Mouse (Mus musculus) lung, adult 2 months (tissue): Measurements from ENCODE around the gene Mmrn2. TPM values are rescaled to one million over a fixed set of nuclear protein-coding genes. Genes with fewer than 3 reads are reported as not detected.

Source experiments
- DNase-seq: peaks from one replicate; pipeline ENCODE4 v3.0.0; 2022
- H3K4me1 ChIP-seq: fragments of 200-500 bp; 2 replicates; pipeline ENCODE4 v1.6.1; 2011; ENCODE audit warnings: low read length; ENCODE audit not compliant: control insufficient read depth, insufficient read depth
- H3K4me3 ChIP-seq: fragments of 200-500 bp; replicated peaks from 2 replicates; pipeline ENCODE3; 2011; ENCODE audit warnings: low read depth, mild to moderate bottlenecking, control low read depth, low read length; ENCODE audit errors: extremely low read depth
- CTCF ChIP-seq: fragments of 200-500 bp; IDR thresholded peaks from 2 replicates; pipeline ENCODE4 v1.5.1; 2011; ENCODE audit warnings: mild to moderate bottlenecking, low read length, control low read depth; ENCODE audit not compliant: insufficient read depth
- POLR2A ChIP-seq: fragments of 200-500 bp; IDR thresholded peaks from 2 replicates; pipeline ENCODE4 v1.6.1; 2011; ENCODE audit warnings: low read depth, mild to moderate bottlenecking, control low read depth, low read length, borderline replicate concordance; ENCODE audit errors: extremely low read depth
- WGBS: fragments of 180-500 bp; shearing (Covaris S2); methylation state at CpG from one replicate; pipeline ENCODE4 v1.1.7; 2018; 5-methylcytosine and 5-hydroxymethylcytosine counted together
- polyA plus RNA-seq: library from polyadenylated mRNA; depleted of rRNA; stranded (reverse); fragments of >200 nt; gene quantifications from 2 replicates; pipeline ENCODE4 v1.2.3, GENCODE M21; 2012

Gene Mmrn2
- polyA plus RNA-seq, 1 experiment, result 22.2 TPM

GRCm38 (mm10) chr14:34370921-34371320, 4.3 kb upstream of the Mmrn2 start:
- Histone ChIP-seq H3K4me1 (peaks cover 3% of the 10 kb centered on the region; the same call in 1 of the 2 replicates), H3K4me3 (no peak overlapping the region)
- TF ChIP-seq POLR2A, result no peak
- DNase-seq, result no peak
- WGBS, result 86% methylated on average over 3 of the region's 3 CpGs

GRCm38 (mm10) chr14:34371763-34372162, 3.5 kb upstream of the Mmrn2 start:
- Histone ChIP-seq H3K4me1 (peaks cover 3% of the 10 kb centered on the region; the same call in 1 of the 2 replicates), H3K4me3 (no peak overlapping the region)
- TF ChIP-seq CTCF, result no peak
- no peak for TF ChIP-seq POLR2A
- WGBS, result 94% methylated on average over 2 of the region's 2 CpGs
- no peak for DNase-seq

- TF ChIP-seq POLR2A (no peak), CTCF (peak; percentile 65)
- peaks cover 3% of the 10 kb centered on the region; the same call in 1 of the 2 replicates for H3K4me1 ChIP-seq
- DNase-seq, result peak; percentile 52
- whole genome bisulfite sequencing, result 88% methylated on average over 6 of the region's 6 CpGs
- H3K4me3 ChIP-seq, result no peak overlapping the region
Observed at GRCm38 (mm10) chr14:34372646-34373045, 2.6 kb upstream of the Mmrn2 start.

GRCm38 (mm10) chr14:34373581-34373980, 1.7 kb upstream of the Mmrn2 start:
- 80% methylated on average over 6 of the region's 6 CpGs for WGBS

GRCm38 (mm10) chr14:34374577-34374976, 688 bp upstream of the Mmrn2 start, which contains the start of gene Sncg:
Gene Sncg, minus strand, starts transcription at chr14:34374789.
- DNase-seq, result no peak
- peak within 1 kb of the TSS; percentile 29 for H3K4me3 ChIP-seq
- TF ChIP-seq CTCF, result no peak
- TF ChIP-seq POLR2A, result no peak
- H3K4me1 ChIP-seq, result peaks cover 11% of the 10 kb centered on the region
- WGBS, result 27% methylated on average over 10 of the region's 10 CpGs

More at GRCm38 (mm10) chr14:34373581-34373980, 1.7 kb upstream of the Mmrn2 start:
- DNase-seq, result no peak
- Histone ChIP-seq H3K4me3 (no peak overlapping the region), H3K4me1 (peaks cover 4% of the 10 kb centered on the region)
- no peak for TF ChIP-seq CTCF
- TF ChIP-seq POLR2A, result no peak

- DNase-seq, result no peak
- TF ChIP-seq CTCF, result no peak
- no peak for TF ChIP-seq POLR2A
- peaks cover 11% of the 10 kb centered on the region for H3K4me1 ChIP-seq
- peak overlapping the region; percentile 33 for H3K4me3 ChIP-seq
- 76% methylated on average over 5 of the region's 5 CpGs for WGBS
Observed at GRCm38 (mm10) chr14:34375941-34376340, 676 bp downstream of the Mmrn2 start.

GRCm38 (mm10) chr14:34377121-34377520, 1.9 kb downstream of the Mmrn2 start:
- 55% methylated on average over 4 of the region's 4 CpGs for WGBS
- H3K4me3 ChIP-seq, result no peak overlapping the region
- no peak for TF ChIP-seq POLR2A
- TF ChIP-seq CTCF, result no peak
- DNase-seq, result no peak
- peaks cover 11% of the 10 kb centered on the region for H3K4me1 ChIP-seq

GRCm38 (mm10) chr14:34378560-34379331, 3.5 kb downstream of the Mmrn2 start:
- no peak for TF ChIP-seq CTCF
- no peak for TF ChIP-seq POLR2A
- no peak overlapping the region for H3K4me3 ChIP-seq
- peaks cover 11% of the 10 kb centered on the region for H3K4me1 ChIP-seq
- 27% methylated on average over 11 of the region's 11 CpGs for WGBS
- no peak for DNase-seq

GRCm38 (mm10) chr14:34382921-34383704, 7.8 kb downstream of the Mmrn2 start:
- 89% methylated on average over 9 of the region's 9 CpGs for WGBS
- no peak for DNase-seq
- no peak overlapping the region for H3K4me3 ChIP-seq
- peaks cover 8% of the 10 kb centered on the region for H3K4me1 ChIP-seq
- TF ChIP-seq CTCF (no peak), POLR2A (no peak)
